Mouse (Mus musculus) adipocyte (in vitro differentiated cells): Measurements from ENCODE around the gene Ebf1.

ENCODE experiments used
- DNase-seq: peaks from one replicate; pipeline ENCODE4 v3.0.0-alpha.2; 2016; ENCODE audit warnings: low spot score

Gene Ebf1

GRCm38 (mm10) chr11:44894798-44895197, 277.7 kb downstream of the Ebf1 start:
- DNase-seq, result no peak

- DNase-seq, result no peak
Measured at GRCm38 (mm10) chr11:44895893-44896292, 278.8 kb downstream of the Ebf1 start.

GRCm38 (mm10) chr11:44897140-44897665, 280.1 kb downstream of the Ebf1 start:
- DNase-seq, result no peak

- DNase-seq, result no peak
Measured at GRCm38 (mm10) chr11:44899554-44899953, 282.4 kb downstream of the Ebf1 start.

- no peak for DNase-seq
Measured at GRCm38 (mm10) chr11:44899965-44900364, 282.8 kb downstream of the Ebf1 start.

GRCm38 (mm10) chr11:44900496-44900895, 283.4 kb downstream of the Ebf1 start:
- DNase-seq, result no peak

- no peak for DNase-seq
Measured at GRCm38 (mm10) chr11:44901715-44902114, 284.6 kb downstream of the Ebf1 start.

GRCm38 (mm10) chr11:44902165-44902564, 285.0 kb downstream of the Ebf1 start:
- DNase-seq, result no peak

- no peak for DNase-seq
Measured at GRCm38 (mm10) chr11:44904121-44904520, 287.0 kb downstream of the Ebf1 start.

GRCm38 (mm10) chr11:44906456-44906855, 289.3 kb downstream of the Ebf1 start:
- peak; percentile 95 for DNase-seq

- DNase-seq, result no peak
Measured at GRCm38 (mm10) chr11:44911765-44912164, 294.6 kb downstream of the Ebf1 start.

GRCm38 (mm10) chr11:44913806-44914205, 296.7 kb downstream of the Ebf1 start:
- no peak for DNase-seq

GRCm38 (mm10) chr11:44917059-44917458, 299.9 kb downstream of the Ebf1 start:
- DNase-seq, result no peak

GRCm38 (mm10) chr11:44923138-44923537, 306.0 kb downstream of the Ebf1 start:
- no peak for DNase-seq

- no peak for DNase-seq
Measured at GRCm38 (mm10) chr11:44923868-44924508, 306.9 kb downstream of the Ebf1 start.

- DNase-seq, result peak; percentile 88
Measured at GRCm38 (mm10) chr11:44924896-44925295, 307.8 kb downstream of the Ebf1 start.

- DNase-seq, result peak; percentile 62
Measured at GRCm38 (mm10) chr11:44925806-44926525, 308.8 kb downstream of the Ebf1 start.

- DNase-seq, result no peak
Measured at GRCm38 (mm10) chr11:44928403-44928802, 311.3 kb downstream of the Ebf1 start.

GRCm38 (mm10) chr11:44932942-44933483, 315.9 kb downstream of the Ebf1 start:
- DNase-seq, result no peak

- no peak for DNase-seq
Measured at GRCm38 (mm10) chr11:44943781-44944180, 326.7 kb downstream of the Ebf1 start.

GRCm38 (mm10) chr11:44944401-44944800, 327.3 kb downstream of the Ebf1 start:
- DNase-seq, result peak; percentile 60

- DNase-seq, result peak; percentile 21
Measured at GRCm38 (mm10) chr11:44946618-44947017, 329.5 kb downstream of the Ebf1 start.

GRCm38 (mm10) chr11:44948541-44948940, 331.4 kb downstream of the Ebf1 start:
- DNase-seq, result peak; percentile 47
